Mouse (Mus musculus): ENCODE data around the gene Rasal1. TPM values are rescaled to one million over a fixed set of nuclear protein-coding genes. Genes with fewer than 3 reads are reported as not detected.
A peak's percentile ranks its signal among the peaks of the same experiment; 100 is the strongest.

The Rasal1 gene
- polyA plus RNA-seq, 1 experiment from 2014 or later, result 0.70 TPM

DNA sequence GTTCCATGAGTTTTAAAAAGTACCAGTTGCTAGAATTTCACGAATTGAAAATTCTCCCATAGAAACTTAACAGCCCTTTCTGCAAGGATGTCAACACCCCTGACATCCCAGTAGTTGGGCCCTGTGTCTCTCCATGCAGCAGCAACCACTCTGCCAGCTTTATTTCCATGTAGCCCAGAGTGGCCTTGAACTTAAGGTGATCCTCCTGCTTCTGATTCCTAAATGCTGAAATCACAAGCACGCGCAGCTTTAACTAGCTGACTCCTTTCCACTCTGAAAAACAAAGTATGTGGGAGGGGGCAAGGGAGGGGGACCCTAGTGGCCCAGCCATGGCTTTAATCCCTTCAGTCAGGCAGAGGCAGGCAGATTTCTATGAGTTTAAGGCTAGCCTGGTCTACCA is 41.3 kb upstream of the Rasal1 start:
- H3K4me2 ChIP-seq (replicated peaks; ENCODE audit: low read depth, low read length), result no peak overlapping the region
- no peak for ATAC-seq (ENCODE audit: low FRiP score, low TSS enrichment)
- H3K36me3 ChIP-seq (ENCODE audit: insufficient read depth, low read length), result 0 out of 2 replicates have a peak, but pooled peaks cover 4% of the 10 kb centered on the region
- H3K9ac ChIP-seq (replicated peaks; ENCODE audit: low read length), result no peak overlapping the region
- H3K27me3 ChIP-seq (ENCODE audit: insufficient read depth, low read length), result no peaks in the 10 kb centered on the region
- H3K4me1 ChIP-seq (ENCODE audit: insufficient read depth, low read length), result peaks cover 15% of the 10 kb centered on the region
- H3K9me3 ChIP-seq (ENCODE audit: low read length), result no peaks in the 10 kb centered on the region
- 77% methylated on average over 3 of the region's 3 CpGs for WGBS
- no peak overlapping the region for H3K4me3 ChIP-seq (ENCODE audit: low read length)
- no peak overlapping the region for H3K27ac ChIP-seq (ENCODE audit: low read length)

- H3K36me3 ChIP-seq (ENCODE audit: insufficient read depth, low read length), result 0 out of 2 replicates have a peak, but pooled peaks cover 4% of the 10 kb centered on the region
- 73% methylated on average over 16 of the region's 16 CpGs for WGBS
These were observed 39.3 kb upstream of the Rasal1 start for GRCm38 (mm10) chr5:120609246-120609775.

GRCm38 (mm10) chr5:120610906-120611305 is 37.7 kb upstream of the Rasal1 start:
- H3K9ac ChIP-seq (replicated peaks; ENCODE audit: low read length), result peak overlapping the region; percentile 75; the same call in 1 of the 2 replicates
- no peak overlapping the region for H3K27ac ChIP-seq (ENCODE audit: low read length)
- H3K4me3 ChIP-seq (ENCODE audit: low read length), result no peak overlapping the region
- peaks cover 14% of the 10 kb centered on the region for H3K4me1 ChIP-seq (ENCODE audit: insufficient read depth, low read length)
- peaks cover 3% of the 10 kb centered on the region; the same call in 1 of the 2 replicates for H3K9me3 ChIP-seq (ENCODE audit: low read length)
- peak overlapping the region; percentile 82; the same call in 1 of the 2 replicates for H3K4me2 ChIP-seq (replicated peaks; ENCODE audit: low read depth, low read length)
- 91% methylated on average over 5 of the region's 5 CpGs for WGBS
- no peaks in the 10 kb centered on the region for H3K27me3 ChIP-seq (ENCODE audit: insufficient read depth, low read length)
- peaks cover 6% of the 10 kb centered on the region for H3K36me3 ChIP-seq (ENCODE audit: insufficient read depth, low read length)
- no peak for ATAC-seq (ENCODE audit: low FRiP score, low TSS enrichment)

More at GRCm38 (mm10) chr5:120609246-120609775, 39.3 kb upstream of the Rasal1 start:
- Histone ChIP-seq H3K9ac (replicated peaks; ENCODE audit: low read length) (no peak overlapping the region), H3K4me2 (replicated peaks; ENCODE audit: low read depth, low read length) (no peak overlapping the region), H3K27ac (ENCODE audit: low read length) (no peak overlapping the region), H3K9me3 (ENCODE audit: low read length) (no peaks in the 10 kb centered on the region), H3K27me3 (ENCODE audit: insufficient read depth, low read length) (no peaks in the 10 kb centered on the region), H3K4me3 (ENCODE audit: low read length) (no peak overlapping the region), H3K4me1 (ENCODE audit: insufficient read depth, low read length) (peaks cover 21% of the 10 kb centered on the region)
- no peak for ATAC-seq (ENCODE audit: low FRiP score, low TSS enrichment)

DNA sequence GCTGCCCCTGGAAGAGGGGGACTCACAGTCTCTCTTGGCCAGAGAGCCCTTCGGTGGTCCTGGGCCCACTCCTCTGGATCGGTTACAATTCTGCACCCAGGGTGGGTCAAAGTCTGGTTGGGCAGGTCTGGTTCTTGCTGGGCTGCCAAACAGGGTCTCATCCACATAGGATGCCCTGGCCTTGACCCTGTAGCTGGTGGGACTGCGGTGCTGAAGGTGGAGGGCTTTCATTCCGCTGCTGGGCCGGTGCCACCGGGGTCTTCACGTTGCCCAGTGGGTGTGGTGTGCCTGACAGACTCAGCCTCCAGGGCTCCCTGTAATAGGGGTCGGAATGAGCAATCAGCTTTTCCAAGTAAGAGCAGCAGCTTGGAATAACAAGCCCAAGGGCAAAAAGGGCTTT is 37.2 kb upstream of the Rasal1 start:
- 45% methylated on average over 8 of the region's 8 CpGs for WGBS
- no peak for ATAC-seq (ENCODE audit: low FRiP score, low TSS enrichment)

DNA sequence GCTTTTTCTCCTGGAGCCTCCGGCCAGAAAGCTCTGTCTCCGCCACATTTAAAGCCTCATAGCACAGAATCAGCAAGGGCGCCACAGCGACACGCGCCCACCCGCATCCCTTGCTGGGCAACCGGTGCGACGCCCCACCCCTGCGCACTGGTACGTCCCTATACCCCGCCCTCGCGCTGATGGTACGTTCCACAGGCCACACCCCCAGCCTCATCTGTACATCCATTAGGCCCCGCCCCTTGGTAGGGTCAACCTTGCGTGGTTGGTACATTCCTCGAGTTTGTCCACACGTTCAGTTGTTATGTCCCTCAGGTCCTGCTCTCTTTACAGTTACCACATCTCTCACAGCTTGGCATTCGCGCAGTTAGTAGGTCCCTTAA is 36.2 kb upstream of the Rasal1 start, which contains the start of the genes Rita1 and Ddx54:
Gene Rita1, minus strand, starts transcription at position 148 of the 380 bp plus-strand sequence.
Gene Ddx54, plus strand, starts transcription at position 298 of the 380 bp plus-strand sequence.
- WGBS, result under 1% methylated on average over 22 of the region's 22 CpGs
- Histone ChIP-seq H3K4me1 (ENCODE audit: insufficient read depth, low read length) (peaks cover 14% of the 10 kb centered on the region), H3K36me3 (ENCODE audit: insufficient read depth, low read length) (peaks cover 18% of the 10 kb centered on the region), H3K27me3 (ENCODE audit: insufficient read depth, low read length) (no peaks in the 10 kb centered on the region), H3K9me3 (ENCODE audit: low read length) (peaks cover 4% of the 10 kb centered on the region; the same call in 1 of the 2 replicates), H3K9ac (replicated peaks; ENCODE audit: low read length) (peak within 1 kb of the TSS; percentile 77), H3K4me2 (replicated peaks; ENCODE audit: low read depth, low read length) (peak within 1 kb of the TSS; percentile 94), H3K4me3 (ENCODE audit: low read length) (peak within 1 kb of the TSS; percentile 74), H3K27ac (ENCODE audit: low read length) (peak within 1 kb of the TSS; percentile 89)
- ATAC-seq (ENCODE audit: low FRiP score, low TSS enrichment), result peak; percentile 83

More for the DNA sequence above, 37.2 kb upstream of the Rasal1 start:
- peaks cover 9% of the 10 kb centered on the region for H3K36me3 ChIP-seq (ENCODE audit: insufficient read depth, low read length)
- H3K9ac ChIP-seq (replicated peaks; ENCODE audit: low read length), result peak overlapping the region; percentile 75
- H3K27me3 ChIP-seq (ENCODE audit: insufficient read depth, low read length), result no peaks in the 10 kb centered on the region
- H3K4me2 ChIP-seq (replicated peaks; ENCODE audit: low read depth, low read length), result peak overlapping the region; percentile 82
- peaks cover 14% of the 10 kb centered on the region for H3K4me1 ChIP-seq (ENCODE audit: insufficient read depth, low read length)
- H3K9me3 ChIP-seq (ENCODE audit: low read length), result peaks cover 4% of the 10 kb centered on the region; the same call in 1 of the 2 replicates
- H3K4me3 ChIP-seq (ENCODE audit: low read length), result peak overlapping the region; percentile 74
- H3K27ac ChIP-seq (ENCODE audit: low read length), result no peak overlapping the region

- peak overlapping the region; percentile 74 for H3K4me3 ChIP-seq (ENCODE audit: low read length)
- peak overlapping the region; percentile 89 for H3K27ac ChIP-seq (ENCODE audit: low read length)
- WGBS, result under 1% methylated on average over 69 of the region's 69 CpGs
- H3K9me3 ChIP-seq (ENCODE audit: low read length), result peaks cover 4% of the 10 kb centered on the region; the same call in 1 of the 2 replicates
- H3K36me3 ChIP-seq (ENCODE audit: insufficient read depth, low read length), result peaks cover 20% of the 10 kb centered on the region
- H3K9ac ChIP-seq (replicated peaks; ENCODE audit: low read length), result peak overlapping the region; percentile 77
- H3K27me3 ChIP-seq (ENCODE audit: insufficient read depth, low read length), result no peaks in the 10 kb centered on the region
- peaks cover 14% of the 10 kb centered on the region for H3K4me1 ChIP-seq (ENCODE audit: insufficient read depth, low read length)
- H3K4me2 ChIP-seq (replicated peaks; ENCODE audit: low read depth, low read length), result peak overlapping the region; percentile 94
- peak; percentile 94 for ATAC-seq (ENCODE audit: low FRiP score, low TSS enrichment)
These were observed 35.6 kb upstream of the Rasal1 start for GRCm38 (mm10) chr5:120612822-120613604.

GRCm38 (mm10) chr5:120615903-120616302 is 32.7 kb upstream of the Rasal1 start:
- no peaks in the 10 kb centered on the region for H3K27me3 ChIP-seq (ENCODE audit: insufficient read depth, low read length)
- ATAC-seq (ENCODE audit: low FRiP score, low TSS enrichment), result no peak
- H3K9ac ChIP-seq (replicated peaks; ENCODE audit: low read length), result no peak overlapping the region
- H3K4me3 ChIP-seq (ENCODE audit: low read length), result no peak overlapping the region
- peaks cover 4% of the 10 kb centered on the region; the same call in 1 of the 2 replicates for H3K9me3 ChIP-seq (ENCODE audit: low read length)
- H3K36me3 ChIP-seq (ENCODE audit: insufficient read depth, low read length), result peaks cover 46% of the 10 kb centered on the region
- peaks cover 14% of the 10 kb centered on the region for H3K4me1 ChIP-seq (ENCODE audit: insufficient read depth, low read length)
- 94% methylated on average over 4 of the region's 4 CpGs for whole genome bisulfite sequencing
- no peak overlapping the region for H3K27ac ChIP-seq (ENCODE audit: low read length)
- no peak overlapping the region for H3K4me2 ChIP-seq (replicated peaks; ENCODE audit: low read depth, low read length)

DNA sequence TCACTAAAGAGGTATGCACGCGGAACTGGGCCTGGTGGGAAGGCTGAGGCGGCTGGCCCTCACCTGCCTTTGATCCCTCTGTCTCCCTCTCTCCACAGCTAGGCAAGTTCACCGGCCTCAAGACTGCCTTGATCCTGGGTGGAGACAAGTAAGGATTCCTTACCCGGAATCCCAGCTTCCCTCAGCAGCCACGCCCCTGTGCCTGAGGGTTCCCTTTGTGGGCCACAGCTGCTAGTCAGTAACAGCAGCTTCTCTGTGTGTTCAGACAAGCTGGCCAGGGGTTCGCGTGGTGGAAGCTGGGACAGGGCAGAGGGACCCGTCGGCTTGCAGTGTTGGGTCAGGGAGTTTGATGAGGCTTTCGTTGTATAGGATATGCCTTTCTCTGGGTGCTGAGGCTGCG is 29.8 kb upstream of the Rasal1 start:
- H3K9ac ChIP-seq (replicated peaks; ENCODE audit: low read length), result no peak overlapping the region
- H3K4me1 ChIP-seq (ENCODE audit: insufficient read depth, low read length), result peaks cover 5% of the 10 kb centered on the region; the same call in 1 of the 2 replicates
- H3K36me3 ChIP-seq (ENCODE audit: insufficient read depth, low read length), result peaks cover 71% of the 10 kb centered on the region
- H3K27ac ChIP-seq (ENCODE audit: low read length), result no peak overlapping the region
- H3K4me2 ChIP-seq (replicated peaks; ENCODE audit: low read depth, low read length), result no peak overlapping the region
- 85% methylated on average over 12 of the region's 12 CpGs for WGBS
- H3K9me3 ChIP-seq (ENCODE audit: low read length), result peaks cover 4% of the 10 kb centered on the region; the same call in 1 of the 2 replicates
- H3K27me3 ChIP-seq (ENCODE audit: insufficient read depth, low read length), result no peaks in the 10 kb centered on the region
- no peak for ATAC-seq (ENCODE audit: low FRiP score, low TSS enrichment)
- no peak overlapping the region for H3K4me3 ChIP-seq (ENCODE audit: low read length)

- Histone ChIP-seq H3K4me3 (ENCODE audit: low read length) (no peak overlapping the region), H3K9ac (replicated peaks; ENCODE audit: low read length) (no peak overlapping the region), H3K27me3 (ENCODE audit: insufficient read depth, low read length) (no peaks in the 10 kb centered on the region), H3K27ac (ENCODE audit: low read length) (no peak overlapping the region), H3K36me3 (ENCODE audit: insufficient read depth, low read length) (peaks cover 76% of the 10 kb centered on the region), H3K4me1 (ENCODE audit: insufficient read depth, low read length) (peaks cover under 1% of the 10 kb centered on the region; the same call in 1 of the 2 replicates), H3K9me3 (ENCODE audit: low read length) (peaks cover 4% of the 10 kb centered on the region; the same call in 1 of the 2 replicates), H3K4me2 (replicated peaks; ENCODE audit: low read depth, low read length) (no peak overlapping the region)
- ATAC-seq (ENCODE audit: low FRiP score, low TSS enrichment), result no peak
- 12% methylated on average over 5 of the region's 5 CpGs for WGBS
These were observed 29.4 kb upstream of the Rasal1 start for GRCm38 (mm10) chr5:120619201-120619600.

Measured in kidney, embryonic 16.5 days (tissue).